Mouse (Mus musculus) olfactory bulb, adult 2 months (tissue): Measurements from ENCODE around the gene Myom1.

Experiments
- CTCF ChIP-seq: fragments of 200-500 bp; IDR thresholded peaks from 2 replicates; pipeline ENCODE4 v1.5.1; 2012; ENCODE audit warnings: low read depth, mild to moderate bottlenecking, low read length, moderate library complexity; ENCODE audit not compliant: insufficient read depth
- POLR2A ChIP-seq: fragments of 200-500 bp; IDR thresholded peaks from 2 replicates; pipeline ENCODE4 v1.6.1; 2012; ENCODE audit warnings: mild to moderate bottlenecking, low read depth, low read length, moderate library complexity; ENCODE audit not compliant: insufficient read depth

GRCm38 (mm10) chr17:71144322-71145116 is 142.1 kb downstream of the Myom1 start:
- TF ChIP-seq POLR2A = no peak
- no peak for TF ChIP-seq CTCF
